Mouse (Mus musculus) cortical plate, adult 2 months (tissue): ENCODE data around the gene Rln3.

Source experiments
- CTCF ChIP-seq: fragments of 200-500 bp; IDR thresholded peaks from 2 replicates; pipeline ENCODE4 v1.5.1; 2011; ENCODE audit warnings: mild to moderate bottlenecking, control low read depth, low read length; ENCODE audit not compliant: insufficient read depth; ENCODE audit errors: extremely low read depth
- POLR2A ChIP-seq: fragments of 200-500 bp; IDR thresholded peaks from 2 replicates; pipeline ENCODE4 v1.6.1; 2011; ENCODE audit warnings: mild to moderate bottlenecking, low read length, control low read depth; ENCODE audit not compliant: insufficient read depth; ENCODE audit errors: extremely low read depth

- no peak for TF ChIP-seq CTCF
- TF ChIP-seq POLR2A: no peak
Measured at GRCm38 (mm10) chr8:84069169-84069568, 24.4 kb upstream of the Rln3 start.
